8 mouse cellular contexts compared by ENCODE assay signal in the genomic region with DNA sequence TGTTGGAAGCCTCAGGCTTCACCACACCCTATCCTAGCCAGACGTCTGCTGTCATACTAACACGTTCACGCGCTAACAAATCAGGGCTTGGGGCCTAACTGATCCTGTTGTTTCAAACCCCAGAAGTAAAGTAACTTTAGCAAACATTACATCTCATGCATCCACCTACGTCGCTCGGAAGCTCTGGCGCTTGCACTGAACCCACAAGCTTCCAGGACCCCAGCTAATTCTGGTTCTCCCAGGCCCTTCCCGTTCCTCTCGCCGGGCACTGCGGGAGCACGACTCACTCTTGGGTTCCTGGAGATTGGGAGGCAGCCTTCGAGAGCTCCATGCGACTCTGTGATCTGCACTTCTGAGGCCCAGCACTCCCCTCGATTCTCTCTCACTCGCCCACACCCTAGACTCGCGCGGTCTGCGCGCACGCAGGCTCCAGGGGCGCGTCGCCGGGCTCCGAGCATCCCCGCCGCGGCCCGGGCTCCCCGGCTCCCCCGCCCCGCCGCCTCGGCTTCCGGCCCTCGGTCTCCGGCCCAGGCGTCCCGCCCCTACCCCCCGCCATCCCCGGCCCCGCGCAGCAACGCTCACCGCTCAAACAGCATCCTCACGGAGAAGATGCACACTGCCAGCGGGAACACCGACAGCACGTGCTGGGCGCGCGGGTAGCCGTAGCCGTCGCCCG. TPM values are rescaled to one million over a fixed set of nuclear protein-coding genes. Genes with fewer than 3 reads are reported as not detected.
DNase-seq lines count a peak whose midpoint lies in the region; ATAC-seq and TF ChIP-seq lines count a peak whose summit lies in the region.

No protein-coding gene starts in this region.

- ATAC-seq in erythroblast, adult 5-6 weeks (replicated peaks; ENCODE audit: low FRiP score, poor library complexity, severe bottlenecking) = no peak
- ATAC-seq in forebrain, embryonic 14.5 days = peak; percentile 79
- peak; percentile 75 for ATAC-seq in hindbrain, postnatal 0 days
- ATAC-seq in liver, embryonic 16.5 days (ENCODE audit: low read depth) = peak; percentile 44

- DNase-seq in urinary bladder, postnatal 25 days (ENCODE audit: low spot score) = peak; percentile 29
- no peak for DNase-seq in urinary bladder, postnatal 4 days (ENCODE audit: low spot score in 2 of 2)
- peak; percentile 46 for DNase-seq in forebrain, embryonic 14.5 days (ENCODE audit: low spot score)
- peak; percentile 55 for DNase-seq in hindbrain, postnatal 0 days (ENCODE audit: low spot score)
- peak; percentile 47 to 48 for DNase-seq in right cerebral cortex, postnatal 10 days (ENCODE audit: low spot score in 2 of 2)

- no peaks in the 10 kb centered on the region for H3K36me3 ChIP-seq in erythroblast, embryonic 14.5 days (ENCODE audit: control insufficient read depth)
- no peaks in the 10 kb centered on the region for H3K36me3 ChIP-seq in forebrain, embryonic 14.5 days (ENCODE audit: control insufficient read depth, insufficient read depth, low read length)
- H3K36me3 ChIP-seq in hindbrain, postnatal 0 days (ENCODE audit: insufficient read depth, low read length) = no peaks in the 10 kb centered on the region
- no peaks in the 10 kb centered on the region for H3K36me3 ChIP-seq in liver, embryonic 16.5 days (ENCODE audit: control insufficient read depth, insufficient read depth)

- H3K27me3 ChIP-seq in erythroblast, embryonic 14.5 days (ENCODE audit: control insufficient read depth) = peaks cover 13% of the 10 kb centered on the region
- no peaks in the 10 kb centered on the region for H3K27me3 ChIP-seq in forebrain, embryonic 14.5 days (replicated peaks; ENCODE audit: control insufficient read depth, insufficient read depth, low read length)
- H3K27me3 ChIP-seq in hindbrain, postnatal 0 days (ENCODE audit: insufficient read depth, low read length) = no peaks in the 10 kb centered on the region
- no peaks in the 10 kb centered on the region; the same call in 1 of the 2 replicates for H3K27me3 ChIP-seq in liver, embryonic 16.5 days (ENCODE audit: control insufficient read depth, insufficient read depth, low read depth, low read length)

- peaks cover 19% of the 10 kb centered on the region for H3K4me1 ChIP-seq in erythroblast, embryonic 14.5 days (ENCODE audit: control insufficient read depth)
- H3K4me1 ChIP-seq in forebrain, embryonic 14.5 days (ENCODE audit: control insufficient read depth, insufficient read depth, low read length) = peaks cover 11% of the 10 kb centered on the region; the same call in 1 of the 2 replicates
- peaks cover 5% of the 10 kb centered on the region; the same call in 1 of the 2 replicates for H3K4me1 ChIP-seq in hindbrain, postnatal 0 days (ENCODE audit: insufficient read depth, low read length)
- peaks cover 9% of the 10 kb centered on the region for H3K4me1 ChIP-seq in liver, embryonic 16.5 days (ENCODE audit: control insufficient read depth, low read depth, low read length)

- no peaks in the 10 kb centered on the region for H3K9me3 ChIP-seq in erythroblast, embryonic 14.5 days (ENCODE audit: control insufficient read depth, low read length)
- H3K9me3 ChIP-seq in forebrain, embryonic 14.5 days (replicated peaks; ENCODE audit: control insufficient read depth, low read length) = no peaks in the 10 kb centered on the region
- no peaks in the 10 kb centered on the region for H3K9me3 ChIP-seq in hindbrain, postnatal 0 days (ENCODE audit: low read length)
- H3K9me3 ChIP-seq in liver, embryonic 16.5 days (replicated peaks; ENCODE audit: control insufficient read depth, low read length) = no peaks in the 10 kb centered on the region

- peak overlapping the region; percentile 92 for H3K27ac ChIP-seq in forebrain, embryonic 14.5 days (ENCODE audit: low read depth, low read length)
- H3K27ac ChIP-seq in hindbrain, postnatal 0 days = peak overlapping the region; percentile 86
- H3K27ac ChIP-seq in liver, embryonic 16.5 days (ENCODE audit: low read length) = peak overlapping the region; percentile 41; the same call in 1 of the 2 replicates

- peak overlapping the region; percentile 77 for H3K4me2 ChIP-seq in forebrain, embryonic 14.5 days (ENCODE audit: low read length)
- peak overlapping the region; percentile 74 for H3K4me2 ChIP-seq in hindbrain, postnatal 0 days (ENCODE audit: low read depth, low read length)
- H3K4me2 ChIP-seq in liver, embryonic 16.5 days (ENCODE audit: low read depth, low read length) = peak overlapping the region; percentile 92

- H3K9ac ChIP-seq in forebrain, embryonic 14.5 days (ENCODE audit: low read length) = peak overlapping the region; percentile 91
- peak overlapping the region; percentile 90 for H3K9ac ChIP-seq in hindbrain, postnatal 0 days (replicated peaks; ENCODE audit: low read length)
- peak overlapping the region; percentile 66 for H3K9ac ChIP-seq in liver, embryonic 16.5 days (ENCODE audit: low read depth, low read length)

- peak overlapping the region; percentile 68 for H3K4me3 ChIP-seq in erythroblast, embryonic 14.5 days (replicated peaks)
- H3K4me3 ChIP-seq in forebrain, embryonic 14.5 days (ENCODE audit: low read depth, low read length) = peak overlapping the region; percentile 79
- H3K4me3 ChIP-seq in hindbrain, postnatal 0 days (ENCODE audit: low read length) = peak overlapping the region; percentile 79
- H3K4me3 ChIP-seq in liver, embryonic 16.5 days (ENCODE audit: low read depth, low read length) = peak overlapping the region; percentile 71

- TF ChIP-seq CTCF in hindbrain, postnatal 0 days (IDR thresholded peaks at IDR 0.05; ENCODE audit: low read depth) = no peak

- under 1% methylated on average over 56 of the region's 59 CpGs for WGBS in forebrain, embryonic 14.5 days
- under 1% methylated on average over 59 of the region's 59 CpGs for WGBS in hindbrain, postnatal 0 days
- under 1% methylated on average over 54 of the region's 59 CpGs for WGBS in liver, embryonic 16.5 days (ENCODE audit: insufficient replicate concordance)

RNA-seq across cellular contexts. Expression of a gene that starts 0.9 kb away (rescaled TPM):
- 0.04 TPM in 1 of 2 replicates, not detected in the other for polyA plus RNA-seq in erythroblast, embryonic 14.5 days (2012)
- total RNA-seq in erythroblast, adult 5-6 weeks (2015; ENCODE audit: low replicate concordance) = 9.2 and 11.3 TPM in 2 replicates
- total RNA-seq in erythroblast, adult 5-6 weeks (2017; ENCODE audit: low replicate concordance) = 1.4 and 5.9 TPM in 2 replicates
- 71.9 and 72.5 TPM in 2 replicates for polyA plus RNA-seq in forebrain, embryonic 14.5 days (2014; fragmentation: Nextera tagmentation; extraction: Ambion mirVana)
- total RNA-seq in hindbrain, postnatal 0 days (2014; rRNA removed) = 92.8 and 105 TPM in 2 replicates
- 73.0 and 73.9 TPM in 2 replicates for polyA plus RNA-seq in hindbrain, postnatal 0 days (2015; fragmentation: Nextera tagmentation; extraction: Ambion mirVana)
- 6.9 and 8.5 TPM in 2 replicates for polyA plus RNA-seq in liver, embryonic 16.5 days (2015; fragmentation: Nextera tagmentation; extraction: Ambion mirVana)

RNA-seq across cellular contexts. Expression of a gene that starts 46.3 kb away (rescaled TPM):
- 5.7 and 7.1 TPM in 2 replicates for polyA plus RNA-seq in erythroblast, embryonic 14.5 days (2012)
- total RNA-seq in erythroblast, adult 5-6 weeks (2015; ENCODE audit: low replicate concordance) = 10.4 and 15.3 TPM in 2 replicates
- 5.6 and 9.1 TPM in 2 replicates for total RNA-seq in erythroblast, adult 5-6 weeks (2017; ENCODE audit: low replicate concordance)
- polyA plus RNA-seq in forebrain, embryonic 14.5 days (2014; fragmentation: Nextera tagmentation; extraction: Ambion mirVana) = 195 and 238 TPM in 2 replicates
- total RNA-seq in hindbrain, postnatal 0 days (2014; rRNA removed) = 61.2 and 101 TPM in 2 replicates
- 201 and 202 TPM in 2 replicates for polyA plus RNA-seq in hindbrain, postnatal 0 days (2015; fragmentation: Nextera tagmentation; extraction: Ambion mirVana)
- polyA plus RNA-seq in liver, embryonic 16.5 days (2015; fragmentation: Nextera tagmentation; extraction: Ambion mirVana) = 71.0 and 77.1 TPM in 2 replicates

RNA-seq across cellular contexts. Expression of a gene that starts 54.4 kb away (rescaled TPM):
- 0.07 and 0.15 TPM in 2 replicates for polyA plus RNA-seq in erythroblast, embryonic 14.5 days (2012)
- 0.19 and 0.63 TPM in 2 replicates for total RNA-seq in erythroblast, adult 5-6 weeks (2015; ENCODE audit: low replicate concordance)
- total RNA-seq in erythroblast, adult 5-6 weeks (2017; ENCODE audit: low replicate concordance) = 2.1 and 3.6 TPM in 2 replicates
- 0.77 and 1.2 TPM in 2 replicates for polyA plus RNA-seq in forebrain, embryonic 14.5 days (2014; fragmentation: Nextera tagmentation; extraction: Ambion mirVana)
- 2.8 and 3.7 TPM in 2 replicates for total RNA-seq in hindbrain, postnatal 0 days (2014; rRNA removed)
- 2.5 TPM in 2 replicates for polyA plus RNA-seq in hindbrain, postnatal 0 days (2015; fragmentation: Nextera tagmentation; extraction: Ambion mirVana)
- polyA plus RNA-seq in liver, embryonic 16.5 days (2015; fragmentation: Nextera tagmentation; extraction: Ambion mirVana) = 36.3 and 42.2 TPM in 2 replicates

Comparison
In these comparisons a context has a peak if more than half of its experiments do, and no peak if none do; other contexts are left out.
1. DNase-seq: peak in urinary bladder, postnatal 25 days (single experiment), forebrain, embryonic 14.5 days (single experiment), hindbrain, postnatal 0 days (single experiment) and right cerebral cortex, postnatal 10 days (2 of 2); none in urinary bladder, postnatal 4 days (0 of 2).
2. H3K27ac ChIP-seq: peak in every context shown above with its lines; median percentile 92 in forebrain, embryonic 14.5 days; 86 in hindbrain, postnatal 0 days; 41 in liver, embryonic 16.5 days.
3. RNA of a gene that starts 54.4 kb away (polyA plus RNA-seq): 36.3 to 42.2 TPM in liver, embryonic 16.5 days; 2.5 TPM in hindbrain, postnatal 0 days, 0.77 to 1.2 TPM in forebrain, embryonic 14.5 days and 0.07 to 0.15 TPM in erythroblast, embryonic 14.5 days; every median in the first group is over 10 times any median in the second.
4. Peak in every context shown above with its lines, with median percentiles within 50 percentile points of each other: H3K4me3 ChIP-seq, H3K4me2 ChIP-seq and H3K9ac ChIP-seq.